In genomic region chr8:105475254-105475653, GRCm38 (mm10) we compare ENCODE assay signal across 11 mouse cellular contexts. TPM values are rescaled to one million over a fixed set of nuclear protein-coding genes. Genes with fewer than 3 reads are reported as not detected.
DNase-seq lines count a peak whose midpoint lies in the region; ATAC-seq and TF ChIP-seq lines count a peak whose summit lies in the region.
"Had no signal": no experiment of that assay in that cellular context is flagged by ENCODE, and none has a peak within 500 bp of the region (broad histone marks: within the 10 kb centered on the region; RNA-seq: fewer than 3 reads in every experiment).

No protein-coding gene starts in this region.

- intact Hi-C loops in heart, postnatal 10 days (cut with DNase I), result loop anchor here (2.0 to 5.0 kb wide), 2 partner anchors 38 to 63 kb away; partner anchors contain the start of genes Kctd19 and Lrrc36

- H3K9me3 ChIP-seq in forebrain, embryonic 12.5 days, result no peaks in the 10 kb centered on the region
- no peaks in the 10 kb centered on the region for H3K9me3 ChIP-seq in forebrain, embryonic 11.5 days (ENCODE audit: control insufficient read depth, low read length)
- no peaks in the 10 kb centered on the region for H3K9me3 ChIP-seq in lung, embryonic 14.5 days (ENCODE audit: low read depth, low read length)
- no peaks in the 10 kb centered on the region for H3K9me3 ChIP-seq in embryonic facial prominence, embryonic 15.5 days (replicated peaks)
- H3K9me3 ChIP-seq: megakaryocyte, embryonic 14.5 days had no signal

- no peak for TF ChIP-seq CTCF in lung, embryonic 14.5 days (IDR thresholded peaks at IDR 0.05; ENCODE audit: low read depth)

- H3K4me2 ChIP-seq in forebrain, embryonic 12.5 days, result no peak overlapping the region
- no peak overlapping the region for H3K4me2 ChIP-seq in forebrain, embryonic 11.5 days (ENCODE audit: low read depth, low read length, severe bottlenecking)
- no peak overlapping the region for H3K4me2 ChIP-seq in lung, embryonic 14.5 days
- no peak overlapping the region for H3K4me2 ChIP-seq in embryonic facial prominence, embryonic 15.5 days (replicated peaks)

- H3K27ac ChIP-seq in forebrain, embryonic 12.5 days, result peak overlapping the region; percentile 21; the same call in 1 of the 2 replicates
- H3K27ac ChIP-seq in forebrain, embryonic 11.5 days (ENCODE audit: low read depth, low read length), result no peak overlapping the region
- no peak overlapping the region for H3K27ac ChIP-seq in lung, embryonic 14.5 days (ENCODE audit: low read depth)
- H3K27ac ChIP-seq in embryonic facial prominence, embryonic 15.5 days (replicated peaks), result 0 out of 2 replicates have a peak overlapping the region, but pooled peaks have one; percentile 34

- H3K9ac ChIP-seq in forebrain, embryonic 12.5 days, result no peak overlapping the region
- no peak overlapping the region; the same call in 1 of the 2 replicates for H3K9ac ChIP-seq in forebrain, embryonic 11.5 days (ENCODE audit: low read length)
- peak overlapping the region; percentile 9; the same call in 1 of the 2 replicates for H3K9ac ChIP-seq in lung, embryonic 14.5 days
- H3K9ac ChIP-seq in embryonic facial prominence, embryonic 15.5 days, result no peak overlapping the region

- no peak for DNase-seq in forebrain, embryonic 11.5 days (ENCODE audit: low spot score)
- DNase-seq in lung, embryonic 14.5 days, result no peak
- DNase-seq in lung, postnatal 14 days, result no peak
- peak; percentile 78 to 80 for DNase-seq in heart, postnatal 10 days
- DNase-seq in thymus, postnatal 36 days, result no peak
- DNase-seq: layer of hippocampus, adult 9-11 months had no signal

- no peak for ATAC-seq in forebrain, embryonic 12.5 days (ENCODE audit: low FRiP score)
- ATAC-seq in forebrain, embryonic 11.5 days (replicated peaks; ENCODE audit: low FRiP score), result no peak
- no peak for ATAC-seq in lung, embryonic 14.5 days (ENCODE audit: insufficient read depth)
- no peak for ATAC-seq in embryonic facial prominence, embryonic 15.5 days (ENCODE audit: insufficient number of reproducible peaks, low FRiP score, low TSS enrichment, low read depth)
- ATAC-seq in frontal cortex, adult (ENCODE audit: low TSS enrichment), result no peak

- peaks cover 50% of the 10 kb centered on the region for H3K4me1 ChIP-seq in forebrain, embryonic 12.5 days
- H3K4me1 ChIP-seq in forebrain, embryonic 11.5 days (replicated peaks; ENCODE audit: control insufficient read depth, insufficient read depth, low read length), result peaks cover 30% of the 10 kb centered on the region
- peaks cover 22% of the 10 kb centered on the region for H3K4me1 ChIP-seq in lung, embryonic 14.5 days (ENCODE audit: insufficient read depth)
- H3K4me1 ChIP-seq in embryonic facial prominence, embryonic 15.5 days, result peaks cover 38% of the 10 kb centered on the region

- H3K27me3 ChIP-seq in forebrain, embryonic 12.5 days, result peaks cover 34% of the 10 kb centered on the region
- H3K27me3 ChIP-seq in forebrain, embryonic 11.5 days (ENCODE audit: control insufficient read depth, insufficient read depth, low read length), result peaks cover 18% of the 10 kb centered on the region
- 0 out of 2 replicates have a peak, but pooled peaks cover 6% of the 10 kb centered on the region for H3K27me3 ChIP-seq in lung, embryonic 14.5 days (ENCODE audit: insufficient read depth, low read length)
- H3K27me3 ChIP-seq in embryonic facial prominence, embryonic 15.5 days, result peaks cover 12% of the 10 kb centered on the region

- 54% methylated on average over 4 of the region's 4 CpGs for WGBS in forebrain, embryonic 12.5 days
- 46% methylated on average over 4 of the region's 4 CpGs for WGBS in forebrain, embryonic 11.5 days
- WGBS in lung, embryonic 14.5 days, result 65% methylated on average over 4 of the region's 4 CpGs
- 55% methylated on average over 4 of the region's 4 CpGs for WGBS in embryonic facial prominence, embryonic 15.5 days

- H3K4me3 ChIP-seq in forebrain, embryonic 12.5 days (replicated peaks), result no peak overlapping the region
- no peak overlapping the region for H3K4me3 ChIP-seq in forebrain, embryonic 11.5 days (ENCODE audit: low read depth, low read length)
- H3K4me3 ChIP-seq in lung, embryonic 14.5 days (ENCODE audit: low read depth, low read length), result no peak overlapping the region
- no peak overlapping the region for H3K4me3 ChIP-seq in embryonic facial prominence, embryonic 15.5 days (replicated peaks)
- H3K4me3 ChIP-seq: megakaryocyte, embryonic 14.5 days had no signal

- peaks cover 12% of the 10 kb centered on the region; the same call in 1 of the 2 replicates for H3K36me3 ChIP-seq in forebrain, embryonic 12.5 days (replicated peaks)
- H3K36me3 ChIP-seq in forebrain, embryonic 11.5 days (ENCODE audit: control insufficient read depth, insufficient read depth, low read length), result no peaks in the 10 kb centered on the region
- peaks cover 38% of the 10 kb centered on the region for H3K36me3 ChIP-seq in lung, embryonic 14.5 days (ENCODE audit: insufficient read depth)
- peaks cover 50% of the 10 kb centered on the region for H3K36me3 ChIP-seq in embryonic facial prominence, embryonic 15.5 days

RNA-seq across cellular contexts. Expression of gene Tppp3, which starts 3.9 kb away (rescaled TPM):
- polyA plus RNA-seq in forebrain, embryonic 12.5 days (2016; fragmentation: Nextera tagmentation; extraction: Ambion mirVana), result 39.9 and 41.3 TPM in 2 replicates
- 36.1 and 37.7 TPM in 2 replicates for polyA plus RNA-seq in forebrain, embryonic 11.5 days (2014; fragmentation: Nextera tagmentation; extraction: Ambion mirVana)
- polyA plus RNA-seq in lung, embryonic 14.5 days (2014; fragmentation: Nextera tagmentation; extraction: Ambion mirVana), result 41.1 and 42.3 TPM in 2 replicates
- polyA plus RNA-seq in embryonic facial prominence, embryonic 15.5 days (2015; fragmentation: Nextera tagmentation; extraction: Ambion mirVana), result 157 and 180 TPM in 2 replicates
- 10 to 100 TPM; 55.8 to 56.1 TPM for total RNA-seq in heart, postnatal 10 days (2021)

RNA-seq across cellular contexts. Expression of gene Zdhhc1, which starts 21.4 kb away (rescaled TPM):
- polyA plus RNA-seq in forebrain, embryonic 12.5 days (2016; fragmentation: Nextera tagmentation; extraction: Ambion mirVana), result 24.7 and 26.1 TPM in 2 replicates
- 20.2 and 24.6 TPM in 2 replicates for polyA plus RNA-seq in forebrain, embryonic 11.5 days (2014; fragmentation: Nextera tagmentation; extraction: Ambion mirVana)
- 40.0 and 41.9 TPM in 2 replicates for polyA plus RNA-seq in lung, embryonic 14.5 days (2014; fragmentation: Nextera tagmentation; extraction: Ambion mirVana)
- polyA plus RNA-seq in embryonic facial prominence, embryonic 15.5 days (2015; fragmentation: Nextera tagmentation; extraction: Ambion mirVana), result 55.4 and 59.8 TPM in 2 replicates
- 10 to 100 TPM; 14.8 to 16.8 TPM for total RNA-seq in heart, postnatal 10 days (2021)

RNA-seq across cellular contexts. Expression of gene Hsd11b2, which starts 43.3 kb away (rescaled TPM):
- 10.9 and 12.0 TPM in 2 replicates for polyA plus RNA-seq in forebrain, embryonic 12.5 days (2016; fragmentation: Nextera tagmentation; extraction: Ambion mirVana)
- polyA plus RNA-seq in forebrain, embryonic 11.5 days (2014; fragmentation: Nextera tagmentation; extraction: Ambion mirVana), result 13.5 and 13.6 TPM in 2 replicates
- 4.8 and 5.9 TPM in 2 replicates for polyA plus RNA-seq in lung, embryonic 14.5 days (2014; fragmentation: Nextera tagmentation; extraction: Ambion mirVana)
- polyA plus RNA-seq in embryonic facial prominence, embryonic 15.5 days (2015; fragmentation: Nextera tagmentation; extraction: Ambion mirVana), result 1.4 TPM in 2 replicates
- total RNA-seq in heart, postnatal 10 days (2021), result 1 to 10 TPM in 1 of 2 experiments, under 1 TPM in 1; 0.60 to 2.1 TPM
- polyA plus RNA-seq: cortical plate, adult 2 months had no signal

Comparison
In these comparisons a context has a peak if more than half of its experiments do, and no peak if none do; other contexts are left out.
1. H3K27ac ChIP-seq: peak in forebrain, embryonic 12.5 days (single experiment) and embryonic facial prominence, embryonic 15.5 days (single experiment); none in forebrain, embryonic 11.5 days (single experiment) and lung, embryonic 14.5 days (single experiment).
2. DNase-seq: peak in heart, postnatal 10 days (2 of 2); none in forebrain, embryonic 11.5 days (single experiment), lung, embryonic 14.5 days (single experiment), lung, postnatal 14 days (single experiment) and thymus, postnatal 36 days (0 of 2).